Mouse (Mus musculus) MEL (cell line): Measurements from ENCODE around the gene Rgs9. TPM values are rescaled to one million over a fixed set of nuclear protein-coding genes. Genes with fewer than 3 reads are reported as not detected.
A peak's percentile ranks its signal among the peaks of the same experiment; 100 is the strongest.

ENCODE experiments used
- DNase-seq: peaks from one replicate; pipeline ENCODE4 v3.0.0; 2011; ENCODE audit warnings: low read depth, low spot score
- H3K27ac ChIP-seq: 2 replicates; pipeline ENCODE4 v1.5.1; 2012; ENCODE audit warnings: low read depth, mild to moderate bottlenecking, control low read depth, low read length, moderate library complexity; ENCODE audit not compliant: control insufficient read depth
- H3K27me3 ChIP-seq, 2 experiments: fragments of 150-350 bp in 1 of 2; sonication (generic) in 1 of 2; 2 replicates each; pipeline ENCODE4 v1.6.1; 2012; ENCODE audit warnings: low read length in 2 of 2, mild to moderate bottlenecking in 2 of 2, improper control_type of control experiment in 1 of 2, moderate library complexity in 1 of 2; ENCODE audit not compliant: insufficient read depth in 2 of 2, control insufficient read depth in 1 of 2
- H3K36me3 ChIP-seq, 2 experiments: 2 replicates each; pipeline ENCODE4 v1.6.1; 2012 to 2014; ENCODE audit warnings: low read length in 2 of 2, improper control_type of control experiment in 1 of 2, inconsistent platforms in 1 of 2, mild to moderate bottlenecking in 1 of 2; ENCODE audit not compliant: insufficient read depth in 2 of 2, control insufficient read depth in 1 of 2
- H3K4me1 ChIP-seq, 2 experiments: fragments of 150-350 bp in 1 of 2; sonication (generic) in 1 of 2; 2 replicates each; pipeline ENCODE4 v1.6.1; 2012; ENCODE audit warnings: low read length in 2 of 2, improper control_type of control experiment in 1 of 2, mild to moderate bottlenecking in 1 of 2; ENCODE audit not compliant: insufficient read depth in 2 of 2, control insufficient read depth in 1 of 2
- H3K4me3 ChIP-seq, 2 experiments: fragments of 150-350 bp in 1 of 2; sonication (generic) in 1 of 2; 2 replicates each; pipeline ENCODE4 v1.5.1; 2012; ENCODE audit warnings: low read depth in 2 of 2, low read length in 2 of 2, mild to moderate bottlenecking in 2 of 2, moderate library complexity in 2 of 2, control low read depth in 1 of 2, improper control_type of control experiment in 1 of 2; ENCODE audit not compliant: control insufficient read depth in 1 of 2, insufficient read depth in 1 of 2
- H3K79me2 ChIP-seq: 2 replicates; pipeline ENCODE4 v1.6.1; 2012; ENCODE audit warnings: mild to moderate bottlenecking, low read length, moderate library complexity; ENCODE audit not compliant: control insufficient read depth, poor library complexity, insufficient read depth
- H3K9ac ChIP-seq: 2 replicates; pipeline ENCODE4 v1.6.1; 2012; ENCODE audit warnings: low read depth, mild to moderate bottlenecking, control low read depth, low read length, moderate library complexity; ENCODE audit not compliant: control insufficient read depth, poor library complexity, severe bottlenecking
- H3K9me3 ChIP-seq: fragments of 150-350 bp; sonication (generic); replicated peaks from 2 replicates; pipeline ENCODE4 v1.6.1; 2012; ENCODE audit warnings: mild to moderate bottlenecking, low read length, improper control_type of control experiment, moderate library complexity; ENCODE audit not compliant: insufficient read depth
- CHD1 ChIP-seq: IDR thresholded peaks from 2 replicates; pipeline ENCODE4 v1.6.1; 2012; ENCODE audit warnings: low read depth, mild to moderate bottlenecking, inconsistent platforms, low read length, improper control_type of control experiment
- CHD2 ChIP-seq: IDR thresholded peaks from 2 replicates; pipeline ENCODE4 v1.6.1; 2011; ENCODE audit warnings: low read length, improper control_type of control experiment
- CTCF ChIP-seq, 3 experiments: IDR thresholded peaks in 2 of 3; conservative IDR thresholded peaks in 1 of 3; 2 replicates each; pipeline ENCODE4 v1.5.1; 2011 to 2012; ENCODE audit warnings: low read length in 3 of 3, low read depth in 2 of 3, mild to moderate bottlenecking in 2 of 3, improper control_type of control experiment in 1 of 3, inconsistent platforms in 1 of 3, mixed read lengths in 1 of 3, moderate library complexity in 1 of 3; ENCODE audit not compliant: control insufficient read depth in 1 of 3, insufficient read depth in 1 of 3, poor library complexity in 1 of 3, severe bottlenecking in 1 of 3
- E2F4 ChIP-seq: IDR thresholded peaks from 2 replicates; pipeline ENCODE4 v1.6.1; 2011; ENCODE audit warnings: low read depth, low read length, improper control_type of control experiment, borderline replicate concordance
- ELF1 ChIP-seq: IDR thresholded peaks from 2 replicates; pipeline ENCODE4 v1.6.1; 2014; ENCODE audit warnings: low read depth, mild to moderate bottlenecking, inconsistent platforms, low read length, improper control_type of control experiment, moderate library complexity
- EP300 ChIP-seq, 2 experiments: IDR thresholded peaks; 2 replicates each; pipeline ENCODE4 v1.6.1; 2011; ENCODE audit warnings: improper control_type of control experiment in 2 of 2, low read length in 2 of 2, low read depth in 1 of 2, mild to moderate bottlenecking in 1 of 2
- GABPA ChIP-seq: IDR thresholded peaks from 2 replicates; pipeline ENCODE4 v1.6.1; 2012; ENCODE audit warnings: low read depth, mild to moderate bottlenecking, inconsistent platforms, low read length, improper control_type of control experiment, moderate library complexity
- HCFC1 ChIP-seq: IDR thresholded peaks from 2 replicates; pipeline ENCODE4 v1.6.1; 2012; ENCODE audit warnings: low read depth, mild to moderate bottlenecking, inconsistent platforms, low read length, improper control_type of control experiment, moderate library complexity
- JUND ChIP-seq: IDR thresholded peaks from 2 replicates; pipeline ENCODE4 v1.6.1; 2011; ENCODE audit warnings: low read depth, mild to moderate bottlenecking, improper control_type of control experiment, low read length
- KAT2A ChIP-seq: conservative IDR thresholded peaks from 2 replicates; pipeline ENCODE4 v1.6.1; 2012; ENCODE audit warnings: low read depth, low read length, improper control_type of control experiment, inconsistent platforms
- MAFK ChIP-seq: IDR thresholded peaks from 2 replicates; pipeline ENCODE4 v1.6.1; 2011; ENCODE audit warnings: low read depth, mild to moderate bottlenecking, low read length, improper control_type of control experiment, borderline replicate concordance
- MAX ChIP-seq: IDR thresholded peaks from 2 replicates; pipeline ENCODE4 v1.6.1; 2011; ENCODE audit warnings: low read length, improper control_type of control experiment
- MAZ ChIP-seq: IDR thresholded peaks from 2 replicates; pipeline ENCODE4 v1.6.1; 2012; ENCODE audit warnings: low read depth, mild to moderate bottlenecking, inconsistent platforms, low read length, improper control_type of control experiment
- MXI1 ChIP-seq: IDR thresholded peaks from 2 replicates; pipeline ENCODE4 v1.6.1; 2011; ENCODE audit warnings: mild to moderate bottlenecking, low read depth, low read length, improper control_type of control experiment
- MYC ChIP-seq: IDR thresholded peaks from 2 replicates; pipeline ENCODE4 v1.6.1; 2011; ENCODE audit warnings: low read depth, mild to moderate bottlenecking, low read length, improper control_type of control experiment, moderate library complexity
- POLR2A ChIP-seq, 2 experiments: IDR thresholded peaks; 2 replicates each; pipeline ENCODE4 v1.6.1; 2011 to 2012; ENCODE audit warnings: low read length in 2 of 2, mild to moderate bottlenecking in 2 of 2, control low read depth in 1 of 2, improper control_type of control experiment in 1 of 2, low read depth in 1 of 2, moderate library complexity in 1 of 2; ENCODE audit not compliant: control insufficient read depth in 1 of 2, insufficient read depth in 1 of 2, poor library complexity in 1 of 2
- POLR2AphosphoS2 ChIP-seq: IDR thresholded peaks from 2 replicates; pipeline ENCODE4 v1.6.1; 2011; ENCODE audit warnings: low read length, improper control_type of control experiment
- POLR2AphosphoS5 ChIP-seq: IDR thresholded peaks from 2 replicates; pipeline ENCODE4 v1.6.1; 2012; ENCODE audit warnings: low read depth, borderline replicate concordance, mild to moderate bottlenecking, inconsistent platforms, low read length, moderate library complexity, mixed read lengths
- RCOR1 ChIP-seq: IDR thresholded peaks from 2 replicates; pipeline ENCODE4 v1.6.1; 2012; ENCODE audit warnings: low read depth, mild to moderate bottlenecking, inconsistent platforms, low read length, improper control_type of control experiment
- TAL1 ChIP-seq: IDR thresholded peaks from 2 replicates; pipeline ENCODE4 v1.6.1; 2012; ENCODE audit warnings: mild to moderate bottlenecking, inconsistent platforms, low read length, moderate library complexity, mixed read lengths
- TBP ChIP-seq: IDR thresholded peaks from 2 replicates; pipeline ENCODE4 v1.8.0; 2011; ENCODE audit warnings: low read depth, low read length, improper control_type of control experiment
- TCF12 ChIP-seq: IDR thresholded peaks from 2 replicates; pipeline ENCODE4 v1.6.1; 2014; ENCODE audit warnings: low read depth, mild to moderate bottlenecking, inconsistent platforms, low read length, improper control_type of control experiment, moderate library complexity
- UBTF ChIP-seq: IDR thresholded peaks from 2 replicates; pipeline ENCODE4 v1.6.1; 2012; ENCODE audit warnings: low read depth, mild to moderate bottlenecking, inconsistent platforms, low read length, improper control_type of control experiment, moderate library complexity, borderline replicate concordance; ENCODE audit not compliant: insufficient read depth
- USF1 ChIP-seq: IDR thresholded peaks from 2 replicates; pipeline ENCODE4 v1.6.1; 2014; ENCODE audit warnings: low read depth, mild to moderate bottlenecking, inconsistent platforms, low read length, improper control_type of control experiment, moderate library complexity
- ZC3H11A ChIP-seq: IDR thresholded peaks from 2 replicates; pipeline ENCODE4 v1.6.1; 2012; ENCODE audit warnings: low read depth, mild to moderate bottlenecking, inconsistent platforms, low read length, improper control_type of control experiment
- polyA plus RNA-seq, 2 experiments: library from polyadenylated mRNA; stranded (reverse) in 1 of 2; unstranded in 1 of 2; fragments of >175 nt in 1 of 2; fragments of >200 nt in 1 of 2; gene quantifications; 2 replicates each; pipeline versions ENCODE4 v1.2.1 to v1.2.4; 2012; ENCODE audit warnings: low replicate concordance in 2 of 2, low read depth in 1 of 2; ENCODE audit not compliant: insufficient read length in 2 of 2, insufficient read depth in 1 of 2, missing spikeins in 1 of 2
- total RNA-seq: library from RNA; depleted of rRNA; stranded (reverse); fragments of 300-350 nt; gene quantifications from 2 replicates; pipeline ENCODE4 v1.2.3, GENCODE M21; 2012

Rgs9 gene
- total and polyA plus RNA-seq, 3 experiments = not detected

DNA sequence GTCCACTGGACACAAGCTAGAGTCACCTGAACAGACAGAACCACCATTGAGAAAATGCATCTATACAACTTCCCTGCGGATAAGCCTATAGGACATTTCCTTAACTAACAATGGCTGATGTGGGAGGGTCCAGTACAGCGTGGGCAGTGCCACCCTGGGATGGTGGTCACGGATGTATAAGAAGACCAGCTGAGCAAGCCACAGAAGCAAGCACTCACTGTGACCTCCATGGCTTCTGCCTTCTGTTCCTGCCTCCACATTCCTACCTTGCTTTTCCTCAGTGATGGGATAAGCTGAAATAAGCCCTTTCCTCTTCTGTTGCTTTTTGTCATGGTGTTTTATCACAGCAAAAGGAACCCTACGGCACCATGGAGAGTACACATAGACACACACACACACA is 47.4 kb downstream of the Rgs9 start:
- no peak overlapping the region for H3K4me3 ChIP-seq
- H3K9ac ChIP-seq = no peak overlapping the region
- H3K27ac ChIP-seq = no peak overlapping the region
- TF ChIP-seq TBP = no peak
- no peaks in the 10 kb centered on the region for H3K79me2 ChIP-seq
- no peaks in the 10 kb centered on the region for H3K9me3 ChIP-seq
- no peaks in the 10 kb centered on the region for H3K36me3 ChIP-seq
- peaks cover 1 to 7% of the 10 kb centered on the region in 2 experiments; a peak in 2 of 4 replicates for H3K27me3 ChIP-seq
- DNase-seq = no peak
- H3K4me1 ChIP-seq = no peaks in the 10 kb centered on the region

DNA sequence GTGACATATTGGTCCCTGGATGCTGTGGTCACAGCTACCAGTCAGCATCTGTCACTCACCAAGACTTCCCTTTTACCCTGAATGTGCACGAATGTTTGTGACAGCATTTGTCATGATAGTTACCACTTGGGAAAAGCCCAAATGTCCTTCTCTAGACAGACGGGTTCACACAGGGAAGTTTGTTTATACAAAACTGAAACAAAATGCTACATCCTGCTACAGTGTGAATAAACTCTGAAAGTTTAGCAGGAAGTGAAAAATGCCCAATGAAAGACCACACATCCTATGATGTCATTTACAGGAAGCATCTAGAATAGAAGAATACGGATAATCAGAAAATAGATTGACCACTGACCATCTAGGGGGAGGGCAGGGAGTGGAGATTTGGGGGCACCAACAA is 51.0 kb downstream of the Rgs9 start:
- no peaks in the 10 kb centered on the region for H3K79me2 ChIP-seq
- H3K4me1 ChIP-seq = no peaks in the 10 kb centered on the region
- H3K9ac ChIP-seq = no peak overlapping the region
- TF ChIP-seq CHD2 (no peak), MAFK (no peak), MAX (no peak), RCOR1 (no peak), EP300 (IDR thresholded peaks at IDR 0.05; ENCODE audit: low read depth in 1 of 2, low read length in 2 of 2) (no peak), POLR2AphosphoS2 (no peak), TAL1 (no peak)
- no peak overlapping the region for H3K27ac ChIP-seq
- H3K36me3 ChIP-seq = no peaks in the 10 kb centered on the region
- no peak overlapping the region for H3K4me3 ChIP-seq
- H3K9me3 ChIP-seq = no peaks in the 10 kb centered on the region
- H3K27me3 ChIP-seq = peaks cover 1 to 7% of the 10 kb centered on the region in 2 experiments; a peak in 2 of 4 replicates
- no peak for DNase-seq

DNA sequence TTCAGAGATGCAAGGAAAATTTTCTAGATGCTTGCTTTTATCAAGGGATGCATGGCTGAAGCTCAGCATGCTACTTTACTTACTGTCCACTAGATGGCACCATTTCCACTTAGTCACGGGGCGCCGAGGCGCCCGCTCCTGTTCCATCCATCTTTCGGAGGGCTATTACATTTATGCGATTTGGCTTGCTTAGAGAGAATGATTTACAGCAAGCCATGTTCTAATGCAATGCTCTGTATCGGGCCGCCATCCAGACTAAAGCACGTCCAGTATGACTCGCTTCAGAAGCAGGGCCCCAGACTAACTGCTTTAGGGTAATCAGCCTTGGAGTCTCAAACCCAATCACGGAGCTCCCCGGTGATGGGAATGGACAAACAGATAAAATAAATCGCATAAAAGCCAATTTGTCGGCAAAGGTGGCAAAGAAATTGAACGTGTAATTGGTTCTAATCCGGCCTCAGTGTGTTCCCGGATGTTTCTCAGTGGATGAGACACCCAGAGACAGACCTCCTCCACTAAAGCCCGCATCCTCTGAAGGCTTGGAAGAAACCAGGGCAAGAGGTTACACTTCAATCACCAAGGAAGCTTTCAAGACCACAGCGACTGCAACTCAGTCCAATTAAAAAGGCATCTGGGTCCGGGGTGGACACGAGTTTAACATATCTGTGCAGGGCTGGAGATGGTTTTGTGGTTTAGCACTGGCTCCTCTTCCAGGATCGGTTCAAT is 53.1 kb downstream of the Rgs9 start:
- Histone ChIP-seq H3K79me2 (no peaks in the 10 kb centered on the region), H3K36me3 (no peaks in the 10 kb centered on the region), H3K27ac (no peak overlapping the region), H3K9me3 (no peaks in the 10 kb centered on the region), H3K4me1 (no peaks in the 10 kb centered on the region), H3K4me3 (no peak overlapping the region), H3K27me3 (peaks cover 1 to 5% of the 10 kb centered on the region in 2 experiments; a peak in 2 of 4 replicates), H3K9ac (no peak overlapping the region)
- DNase-seq = peak; percentile 76
- TF ChIP-seq HCFC1 (no peak), CTCF (IDR thresholded peaks at IDR 0.05 in 2 of 3, conservative IDR thresholded peaks at IDR 0.05 in 1 of 3; ENCODE audit: control insufficient read depth in 1 of 3, insufficient read depth in 1 of 3, low read depth in 2 of 3, low read length in 3 of 3, poor library complexity in 1 of 3, severe bottlenecking in 1 of 3) (peak in 2 of 3 experiments; percentile 81 to 91), TAL1 (no peak), ZC3H11A (peak; percentile 97), E2F4 (no peak), CHD1 (no peak), KAT2A (no peak), MAZ (peak; percentile 48; the same call in 1 of the 2 replicates), ELF1 (no peak), MYC (peak; percentile 77; the same call in 1 of the 2 replicates), GABPA (no peak), POLR2A (IDR thresholded peaks at IDR 0.05; ENCODE audit: control insufficient read depth in 1 of 2, insufficient read depth in 1 of 2, low read depth in 1 of 2, low read length in 2 of 2, poor library complexity in 1 of 2) (no peak), TBP (no peak), TCF12 (no peak), POLR2AphosphoS5 (no peak), JUND (no peak), UBTF (no peak), MXI1 (no peak), EP300 (IDR thresholded peaks at IDR 0.05; ENCODE audit: low read depth in 1 of 2, low read length in 2 of 2) (no peak), RCOR1 (no peak), MAX (0 out of 2 replicates have a peak, but pooled peaks have one; percentile 39), USF1 (peak; percentile 26; the same call in 1 of the 2 replicates)
